Mouse (Mus musculus): ENCODE data around the gene Ttll11.

Gene Ttll11

GRCm38 (mm10) chr2:35715485-35715884 lies 264.2 kb downstream of the Ttll11 start:
- ChIA-PET CTCF (interaction anchor here in 3 of 4 experiments (0.7 to 1.6 kb wide), 3 partner anchors 15 to 66 kb away, joined by 3 read pairs; no protein-coding TSS in a partner anchor), POLR2A (interaction anchor here in 2 of 4 experiments (0.7 to 1.7 kb wide), 3 partner anchors 13 to 62 kb away, joined by 3 to 6 read pairs (median 4); no protein-coding TSS in a partner anchor)

GRCm38 (mm10) chr2:35714742-35715167 lies 265.0 kb downstream of the Ttll11 start:
- CTCF ChIA-PET: interaction anchor here in 3 of 4 experiments (0.6 to 1.6 kb wide), 4 partner anchors 14 to 173 kb away, joined by 3 read pairs; no protein-coding TSS in a partner anchor

GRCm38 (mm10) chr2:35713460-35713859 lies 266.3 kb downstream of the Ttll11 start:
- ChIA-PET CTCF (interaction anchor here in 3 of 4 experiments (0.6 to 1.0 kb wide), 5 partner anchors 25 to 388 kb away, joined by 3 to 5 read pairs (median 3); no protein-coding TSS in a partner anchor), POLR2A (interaction anchor here in 3 of 4 experiments (0.5 to 1.7 kb wide), 10 partner anchors 9 to 271 kb away, joined by 3 to 5 read pairs (median 3); no protein-coding TSS in a partner anchor)

More at GRCm38 (mm10) chr2:35714742-35715167, 265.0 kb downstream of the Ttll11 start:
- POLR2A ChIA-PET: interaction anchor here in 2 of 4 experiments (0.8 to 1.7 kb wide), 4 partner anchors 13 to 204 kb away, joined by 3 to 5 read pairs (median 4); no protein-coding TSS in a partner anchor

GRCm38 (mm10) chr2:35712611-35713010 lies 267.1 kb downstream of the Ttll11 start:
- ChIA-PET POLR2A (interaction anchor here in 2 of 4 experiments (0.6 to 1.4 kb wide), 6 partner anchors 10 to 272 kb away, joined by 3 to 4 read pairs (median 3); no protein-coding TSS in a partner anchor), CTCF (interaction anchor here in 2 of 4 experiments (0.9 to 1.0 kb wide), 2 partner anchors 63 to 96 kb away, joined by 3 read pairs; no protein-coding TSS in a partner anchor)

- CTCF ChIA-PET: no interaction called here
- POLR2A ChIA-PET: interaction anchor here in 3 of 4 experiments (0.6 to 1.7 kb wide), 5 partner anchors 9 to 36 kb away, joined by 3 to 7 read pairs (median 4); no protein-coding TSS in a partner anchor
These were observed 276.5 kb downstream of the Ttll11 start for GRCm38 (mm10) chr2:35703241-35703640.

GRCm38 (mm10) chr2:35702608-35703007 lies 277.1 kb downstream of the Ttll11 start:
- CTCF ChIA-PET: interaction anchor here in 2 of 4 experiments (0.5 to 0.6 kb wide), 2 partner anchors 152 to 330 kb away, joined by 3 to 6 read pairs; no protein-coding TSS in a partner anchor
- POLR2A ChIA-PET: interaction anchor here in 3 of 4 experiments (0.6 to 1.9 kb wide), 9 partner anchors 10 to 40 kb away, joined by 3 to 7 read pairs (median 4); no protein-coding TSS in a partner anchor

- POLR2A ChIA-PET: interaction anchor here in 3 of 4 experiments (0.6 to 2.0 kb wide), 10 partner anchors 9 to 102 kb away, joined by 3 to 7 read pairs (median 4); no protein-coding TSS in a partner anchor
- CTCF ChIA-PET: interaction anchor here in 1 of 4 experiments (0.6 kb wide), 1 partner anchor 153 kb away, joined by 3 read pairs; no protein-coding TSS in a partner anchor
These were observed 277.7 kb downstream of the Ttll11 start for GRCm38 (mm10) chr2:35702001-35702400.
